In genomic region chr17:87601456-87602259, GRCm38 (mm10) we compare ENCODE assay signal across 9 mouse cellular contexts. TPM values are rescaled to one million over a fixed set of nuclear protein-coding genes. Genes with fewer than 3 reads are reported as not detected.
DNase-seq lines count a peak whose midpoint lies in the region; ATAC-seq and TF ChIP-seq lines count a peak whose summit lies in the region.
"Had no signal": no experiment of that assay in that cellular context is flagged by ENCODE, and none has a peak within 500 bp of the region (broad histone marks: within the 10 kb centered on the region; RNA-seq: fewer than 3 reads in every experiment).

No protein-coding gene starts in this region.

- peak; percentile 13 to 48 for DNase-seq in adrenal gland, adult 18-20 months (ENCODE audit: low spot score in 2 of 2)
- DNase-seq in adrenal gland, postnatal 25 days = no peak
- DNase-seq in liver, adult 2 months (ENCODE audit: extremely low read depth, low read depth, low spot score) = no peak
- no peak for DNase-seq in liver
- no peak for DNase-seq in limb, embryonic 14.5 days (ENCODE audit: low spot score)
- no peak for DNase-seq in MN1 (ENCODE audit: low spot score)

- no peak overlapping the region for H3K9ac ChIP-seq in liver, adult 2 months (ENCODE audit: low read depth, low read length)
- no peak overlapping the region for H3K9ac ChIP-seq in limb, embryonic 14.5 days (ENCODE audit: low read depth, low read length, severe bottlenecking)
- H3K9ac ChIP-seq: heart, embryonic 15.5 days had no signal

- no peak for TF ChIP-seq POLR2A in liver, adult 2 months (IDR thresholded peaks at IDR 0.05; ENCODE audit: extremely low read depth, insufficient read depth, low read length)
- no peak for TF ChIP-seq POLR2A in embryonic fibroblast, embryonic 13.5 days (IDR thresholded peaks at IDR 0.05; ENCODE audit: low read depth, low read length)
- no peak for TF ChIP-seq POLR2A in limb, embryonic 14.5 days (IDR thresholded peaks at IDR 0.05; ENCODE audit: borderline replicate concordance, extremely low read depth, insufficient read depth, insufficient read length)
- no peak for TF ChIP-seq POLR2A in small intestine, adult 2 months (IDR thresholded peaks at IDR 0.05; ENCODE audit: low read depth, low read length)

- no peak overlapping the region for H3K4me3 ChIP-seq in liver, adult 2 months (ENCODE audit: insufficient read depth, low read depth, low read length)
- no peak overlapping the region for H3K4me3 ChIP-seq in embryonic fibroblast, embryonic 13.5 days (ENCODE audit: insufficient read depth, low read length)
- H3K4me3 ChIP-seq in limb, embryonic 14.5 days (replicated peaks; ENCODE audit: low read length) = no peak overlapping the region
- peak overlapping the region; percentile 67 for H3K4me3 ChIP-seq in small intestine, adult 2 months (ENCODE audit: low read depth, low read length)
- H3K4me3 ChIP-seq: heart, embryonic 15.5 days had no signal

- H3K27ac ChIP-seq in liver, adult 2 months (replicated peaks; ENCODE audit: insufficient read depth, low read depth, low read length) = no peak overlapping the region
- no peak overlapping the region for H3K27ac ChIP-seq in embryonic fibroblast, embryonic 13.5 days (ENCODE audit: insufficient read depth, low read length)
- H3K27ac ChIP-seq in limb, embryonic 14.5 days (replicated peaks; ENCODE audit: low read depth, low read length) = no peak overlapping the region
- H3K27ac ChIP-seq in small intestine, adult 2 months (ENCODE audit: insufficient read depth, low read depth, low read length) = peak overlapping the region; percentile 99
- H3K27ac ChIP-seq: heart, embryonic 15.5 days had no signal

- H3K4me1 ChIP-seq in liver, adult 2 months (ENCODE audit: control insufficient read depth, insufficient read depth, low read length) = no peaks in the 10 kb centered on the region
- H3K4me1 ChIP-seq in embryonic fibroblast, embryonic 13.5 days (ENCODE audit: control insufficient read depth, insufficient read depth, low read length) = no peaks in the 10 kb centered on the region
- no peaks in the 10 kb centered on the region for H3K4me1 ChIP-seq in limb, embryonic 14.5 days (ENCODE audit: control insufficient read depth, insufficient read depth, low read length)
- H3K4me1 ChIP-seq in small intestine, adult 2 months (ENCODE audit: control insufficient read depth, insufficient read depth, insufficient read length, low read length) = peaks cover 4% of the 10 kb centered on the region
- H3K4me1 ChIP-seq: heart, embryonic 15.5 days had no signal

- no peak overlapping the region for H3K4me2 ChIP-seq in limb, embryonic 14.5 days (replicated peaks; ENCODE audit: low read depth, low read length, severe bottlenecking)
- H3K4me2 ChIP-seq: heart, embryonic 15.5 days had no signal

- 49% methylated on average over 14 of the region's 14 CpGs for WGBS in liver, adult 2 months
- 46% methylated on average over 14 of the region's 14 CpGs for WGBS in limb, embryonic 14.5 days
- 30% methylated on average over 14 of the region's 14 CpGs for WGBS in small intestine, adult 2 months

- TF ChIP-seq CTCF in liver, adult 2 months (IDR thresholded peaks at IDR 0.05; ENCODE audit: low read depth, low read length) = peak; percentile 75
- peak; percentile 43; the same call in 1 of the 2 replicates for TF ChIP-seq CTCF in embryonic fibroblast, embryonic 13.5 days (IDR thresholded peaks at IDR 0.05; ENCODE audit: borderline replicate concordance, insufficient read depth, low read length)
- peak; percentile 79; the same call in 1 of the 2 replicates for TF ChIP-seq CTCF in small intestine, adult 2 months (IDR thresholded peaks at IDR 0.05; ENCODE audit: extremely low read depth, insufficient read length, insufficient replicate concordance, low read depth, low read length)

- no peaks in the 10 kb centered on the region for H3K36me3 ChIP-seq in liver, adult 2 months (ENCODE audit: control insufficient read depth, insufficient read depth, low read length)
- H3K36me3 ChIP-seq in limb, embryonic 14.5 days (ENCODE audit: control insufficient read depth, insufficient read depth, low read length) = no peaks in the 10 kb centered on the region
- H3K36me3 ChIP-seq in small intestine, adult 2 months (ENCODE audit: control insufficient read depth, insufficient read depth, low read length) = no peaks in the 10 kb centered on the region
- H3K36me3 ChIP-seq: heart, embryonic 15.5 days had no signal

- no peaks in the 10 kb centered on the region for H3K79me2 ChIP-seq in liver, adult 2 months (ENCODE audit: control insufficient read depth, insufficient read depth, low read length)

- no peaks in the 10 kb centered on the region for H3K9me3 ChIP-seq in limb, embryonic 14.5 days (ENCODE audit: control insufficient read depth, low read length)
- H3K9me3 ChIP-seq: heart, embryonic 15.5 days had no signal

- ATAC-seq in limb, embryonic 14.5 days (ENCODE audit: low FRiP score, low read depth) = 0 out of 2 replicates have a peak, but pooled peaks have one; percentile 4

- no peaks in the 10 kb centered on the region for H3K27me3 ChIP-seq in liver, adult 2 months (ENCODE audit: control insufficient read depth, insufficient read depth, low read length)
- no peaks in the 10 kb centered on the region for H3K27me3 ChIP-seq in limb, embryonic 14.5 days (ENCODE audit: control insufficient read depth, insufficient read depth, low read length)
- H3K27me3 ChIP-seq in small intestine, adult 2 months (ENCODE audit: control insufficient read depth, insufficient read depth, low read length) = no peaks in the 10 kb centered on the region
- H3K27me3 ChIP-seq: heart, embryonic 15.5 days had no signal

RNA-seq across cellular contexts. Expression of gene Epcam, which starts 34.1 kb away (rescaled TPM):
- total RNA-seq in adrenal gland, adult 18-20 months (2021) = not detected
- total RNA-seq in adrenal gland, postnatal 25 days (2021) = not detected in 2 replicates
- total RNA-seq in liver, adult 2 months (2014; rRNA removed) = 1.3 and 1.6 TPM in 2 replicates
- polyA plus RNA-seq in liver, adult 2 months (2012; rRNA removed) = 0.71 and 0.89 TPM in 2 replicates
- polyA plus RNA-seq in embryonic fibroblast, embryonic 13.5 days (2011; ENCODE audit: insufficient read length, low read depth, missing spikeins) = not detected in 2 replicates
- polyA plus RNA-seq in limb, embryonic 14.5 days (2012; rRNA removed) = 27.3 and 34.9 TPM in 2 replicates
- polyA plus RNA-seq in limb, embryonic 14.5 days (2014; fragmentation: Nextera tagmentation; extraction: Ambion mirVana) = 71.3 and 74.3 TPM in 2 replicates
- polyA plus RNA-seq in small intestine, adult 2 months (2012; rRNA removed) = 511 and 1,756 TPM in 2 replicates

Comparison
In these comparisons a context has a peak if more than half of its experiments do, and no peak if none do; other contexts are left out.
1. DNase-seq: peak in adrenal gland, adult 18-20 months (2 of 2); none in adrenal gland, postnatal 25 days (single experiment), liver, adult 2 months (single experiment), liver (single experiment), limb, embryonic 14.5 days (single experiment) and MN1 (single experiment).
2. Peak in every context shown above with its lines, with median percentiles within 50 percentile points of each other: CTCF ChIP-seq.